Mouse (Mus musculus) heart, embryonic 11.5 days (tissue): ENCODE measurements at regions not wholly inside any gene's neighbourhood (a gene's known extent, or its start where the extent isn't known, plus 50 kb on each side); places are given as distances from the start of the nearest gene placed in this dataset.

Experiments used
- ATAC-seq: fragments of 200-750 bp; cut with Nextera tagmentation; replicated peaks from 2 replicates; pipeline ENCODE4 v1.8.0; 2017; ENCODE audit warnings: moderate library complexity; ENCODE audit not compliant: insufficient number of reproducible peaks, low FRiP score, low TSS enrichment
- H3K27ac ChIP-seq: fragments of 300-500 bp; sonication (generic); 2 replicates; pipeline ENCODE4 v1.5.1; 2014; ENCODE audit warnings: mild to moderate bottlenecking, low read depth, low read length
- H3K27me3 ChIP-seq: fragments of 300-500 bp; sonication (generic); 2 replicates; pipeline ENCODE4 v1.6.1; 2014; ENCODE audit warnings: mild to moderate bottlenecking, low read length, mixed read lengths; ENCODE audit not compliant: control insufficient read depth, insufficient read depth
- H3K36me3 ChIP-seq: fragments of 300-500 bp; sonication (generic); 2 replicates; pipeline ENCODE4 v1.6.1; 2014; ENCODE audit warnings: mild to moderate bottlenecking, low read length, moderate library complexity, mixed read lengths; ENCODE audit not compliant: control insufficient read depth, insufficient read depth
- H3K4me1 ChIP-seq: fragments of 300-500 bp; sonication (generic); 2 replicates; pipeline ENCODE4 v1.6.1; 2014; ENCODE audit warnings: low read length; ENCODE audit not compliant: control insufficient read depth, insufficient read depth
- H3K4me2 ChIP-seq: fragments of 300-500 bp; sonication (generic); 2 replicates; pipeline ENCODE4 v1.6.1; 2014; ENCODE audit warnings: mild to moderate bottlenecking, moderate library complexity
- H3K4me3 ChIP-seq: fragments of 300-500 bp; sonication (generic); 2 replicates; pipeline ENCODE4 v1.5.1; 2014; ENCODE audit warnings: low read depth, low read length
- H3K9ac ChIP-seq: fragments of 300-500 bp; sonication (generic); 2 replicates; pipeline ENCODE4 v1.6.1; 2014; ENCODE audit warnings: mild to moderate bottlenecking, low read depth, low read length, moderate library complexity
- H3K9me3 ChIP-seq: fragments of 300-500 bp; sonication (generic); replicated peaks from 2 replicates; pipeline ENCODE4 v1.6.1; 2016; ENCODE audit warnings: low read length; ENCODE audit not compliant: control insufficient read depth
- WGBS: fragments of 180-500 bp; shearing (Covaris S2); extraction: QIAGEN DNeasy Blood & Tissue Kit; methylation state at CpG from one replicate; pipeline ENCODE4 v1.1.7; 2014; ENCODE audit not compliant: insufficient replicate concordance; 5-methylcytosine and 5-hydroxymethylcytosine counted together

DNA sequence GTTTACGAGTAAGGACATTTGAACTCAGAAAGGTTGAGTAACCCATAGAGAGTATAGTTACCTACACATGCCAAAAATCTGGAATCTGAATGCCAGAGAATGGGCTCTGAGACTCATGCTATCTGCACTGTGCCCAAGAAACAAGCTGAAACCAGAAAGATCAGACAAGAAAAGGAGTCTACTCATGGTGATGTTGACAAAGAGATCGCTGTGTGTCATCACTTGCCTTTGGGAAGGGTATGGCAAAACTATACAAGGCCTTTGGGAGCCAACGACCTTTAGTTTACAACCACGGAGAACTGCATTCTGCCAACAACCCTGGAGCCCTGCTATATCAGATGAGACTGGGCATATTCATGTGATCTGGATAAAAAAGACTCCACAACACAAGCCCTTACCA lies 339.3 kb upstream of the Nfe2l3 start:
- WGBS, result 77% methylated on average over 4 of the region's 4 CpGs
- Histone ChIP-seq H3K36me3 (no peaks in the 10 kb centered on the region), H3K4me2 (no peak overlapping the region), H3K27me3 (no peaks in the 10 kb centered on the region), H3K4me1 (no peaks in the 10 kb centered on the region), H3K4me3 (no peak overlapping the region), H3K9ac (no peak overlapping the region), H3K9me3 (no peaks in the 10 kb centered on the region), H3K27ac (no peak overlapping the region)
- ATAC-seq, result no peak

DNA sequence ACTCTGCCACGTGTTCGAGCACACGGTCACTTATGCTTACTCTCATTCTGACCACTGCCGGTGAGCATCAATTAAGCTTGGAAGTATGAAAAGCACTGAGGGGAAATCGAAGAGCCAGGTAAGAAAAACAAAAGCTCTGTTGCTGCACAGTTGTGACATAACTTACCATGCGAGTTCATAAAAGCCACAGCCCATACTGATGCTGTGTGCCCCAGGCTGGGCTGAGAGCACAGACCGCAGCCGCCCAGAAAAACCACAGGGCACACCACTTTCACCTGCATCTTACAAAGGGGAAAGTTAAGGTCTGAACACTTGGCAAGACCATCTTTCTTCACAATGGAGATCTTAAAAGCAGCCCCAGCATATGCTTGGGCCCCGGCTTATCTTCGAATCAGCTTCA lies 338.2 kb upstream of the Nfe2l3 start:
- Histone ChIP-seq H3K27ac (no peak overlapping the region), H3K9ac (no peak overlapping the region), H3K27me3 (no peaks in the 10 kb centered on the region), H3K4me3 (no peak overlapping the region), H3K4me1 (no peaks in the 10 kb centered on the region), H3K4me2 (no peak overlapping the region), H3K9me3 (no peaks in the 10 kb centered on the region), H3K36me3 (no peaks in the 10 kb centered on the region)
- ATAC-seq, result no peak
- WGBS, result 86% methylated on average over 10 of the region's 10 CpGs

DNA sequence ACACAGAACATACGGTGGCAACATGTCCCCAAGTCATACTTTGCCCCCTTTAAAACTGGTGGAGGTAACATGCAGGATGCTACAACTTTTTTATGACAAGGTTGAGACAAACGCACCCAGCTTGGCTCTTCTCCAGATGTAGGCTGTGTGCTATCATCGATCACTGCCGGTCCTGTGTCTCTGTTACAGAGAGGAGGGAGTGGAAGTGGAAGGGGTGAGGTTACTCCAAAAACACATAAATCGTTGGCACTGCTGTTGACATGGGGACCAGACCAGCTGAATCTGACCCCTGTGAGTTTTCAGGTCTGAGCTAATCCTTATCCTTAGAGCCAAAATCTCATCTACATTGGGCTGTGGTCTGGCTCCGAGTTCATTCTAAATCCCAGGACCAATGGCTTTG lies 335.0 kb upstream of the Nfe2l3 start:
- H3K9me3 ChIP-seq, result no peaks in the 10 kb centered on the region
- no peak overlapping the region for H3K4me3 ChIP-seq
- H3K4me2 ChIP-seq, result no peak overlapping the region
- H3K4me1 ChIP-seq, result no peaks in the 10 kb centered on the region
- H3K9ac ChIP-seq, result no peak overlapping the region
- no peak for ATAC-seq
- no peak overlapping the region for H3K27ac ChIP-seq
- no peaks in the 10 kb centered on the region for H3K36me3 ChIP-seq
- 71% methylated on average over 6 of the region's 6 CpGs for WGBS
- no peaks in the 10 kb centered on the region for H3K27me3 ChIP-seq

DNA sequence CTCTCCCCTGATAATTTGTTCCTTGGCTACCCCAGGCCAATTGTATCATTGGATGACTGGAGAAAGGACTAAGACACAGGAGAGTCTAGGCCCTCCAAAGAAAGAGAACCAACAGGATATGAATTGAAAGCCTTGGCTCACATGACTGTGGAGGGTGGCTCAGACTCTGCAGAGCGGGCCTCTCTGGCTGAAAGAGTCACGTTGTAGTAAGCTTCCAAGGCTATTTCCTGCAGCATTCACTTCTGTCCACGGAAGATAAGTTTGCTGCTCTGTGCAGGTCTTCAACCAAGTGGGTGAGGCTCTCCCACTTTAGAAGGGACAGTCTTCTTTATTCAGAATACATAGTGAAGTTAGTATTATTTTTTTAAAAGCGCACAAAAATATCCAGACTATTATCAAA lies 332.1 kb upstream of the Nfe2l3 start:
- 65% methylated on average over 4 of the region's 4 CpGs for WGBS
- no peaks in the 10 kb centered on the region for H3K36me3 ChIP-seq
- no peaks in the 10 kb centered on the region for H3K9me3 ChIP-seq
- no peaks in the 10 kb centered on the region for H3K27me3 ChIP-seq
- H3K4me1 ChIP-seq, result peaks cover 4% of the 10 kb centered on the region; the same call in 1 of the 2 replicates
- H3K27ac ChIP-seq, result no peak overlapping the region
- no peak overlapping the region for H3K4me3 ChIP-seq
- no peak overlapping the region for H3K9ac ChIP-seq
- H3K4me2 ChIP-seq, result no peak overlapping the region
- ATAC-seq, result no peak

DNA sequence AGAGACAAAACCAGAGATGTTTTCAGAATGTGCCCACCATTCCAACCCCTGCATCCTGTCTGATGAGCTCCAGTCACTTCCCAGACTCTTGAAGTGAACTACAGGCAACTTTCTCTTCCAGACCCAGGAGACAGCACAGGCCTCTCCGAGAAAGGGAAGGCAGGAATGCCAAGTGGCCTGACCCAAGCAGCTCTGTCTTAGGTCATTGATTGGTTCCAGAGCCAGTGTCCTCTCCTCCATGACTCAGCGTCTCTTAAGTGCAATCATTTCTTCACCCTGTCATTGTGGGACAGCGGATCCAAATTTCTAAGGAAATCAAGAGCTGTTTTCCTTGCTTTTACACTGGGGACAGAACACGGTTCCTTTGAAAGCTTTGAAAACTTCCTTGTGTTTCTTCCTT lies 329.2 kb upstream of the Nfe2l3 start:
- no peak for ATAC-seq
- WGBS, result 50% methylated on average over 4 of the region's 4 CpGs

DNA sequence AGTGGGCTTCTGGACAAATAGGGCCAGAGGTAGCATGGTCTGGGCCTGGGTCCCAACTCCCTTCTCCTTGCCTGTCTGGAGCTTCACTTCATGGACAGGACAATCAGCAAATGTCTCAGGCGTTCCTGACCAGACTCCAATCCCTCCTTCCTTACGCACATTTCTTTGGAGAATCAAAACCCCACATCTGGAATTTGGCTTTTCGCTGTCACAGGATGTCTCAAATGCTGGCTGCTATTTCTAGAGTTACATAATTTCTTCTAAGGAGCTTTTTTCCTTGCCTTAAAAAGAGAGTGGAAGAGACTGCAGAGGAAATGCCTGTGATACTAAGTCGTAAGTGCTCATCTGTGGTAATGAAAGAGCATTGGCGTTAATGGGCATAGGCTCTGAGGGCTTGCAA lies 328.1 kb upstream of the Nfe2l3 start:
- Histone ChIP-seq H3K9ac (no peak overlapping the region), H3K27me3 (no peaks in the 10 kb centered on the region), H3K36me3 (no peaks in the 10 kb centered on the region), H3K4me2 (no peak overlapping the region), H3K27ac (no peak overlapping the region), H3K4me3 (no peak overlapping the region), H3K9me3 (no peaks in the 10 kb centered on the region), H3K4me1 (peaks cover 4% of the 10 kb centered on the region; the same call in 1 of the 2 replicates)
- 82% methylated on average over 5 of the region's 5 CpGs for WGBS
- ATAC-seq, result no peak

More for the DNA sequence above, 329.2 kb upstream of the Nfe2l3 start:
- Histone ChIP-seq H3K9me3 (no peaks in the 10 kb centered on the region), H3K4me2 (no peak overlapping the region), H3K9ac (no peak overlapping the region), H3K4me1 (peaks cover 4% of the 10 kb centered on the region; the same call in 1 of the 2 replicates), H3K27ac (no peak overlapping the region), H3K27me3 (no peaks in the 10 kb centered on the region), H3K4me3 (no peak overlapping the region), H3K36me3 (no peaks in the 10 kb centered on the region)

DNA sequence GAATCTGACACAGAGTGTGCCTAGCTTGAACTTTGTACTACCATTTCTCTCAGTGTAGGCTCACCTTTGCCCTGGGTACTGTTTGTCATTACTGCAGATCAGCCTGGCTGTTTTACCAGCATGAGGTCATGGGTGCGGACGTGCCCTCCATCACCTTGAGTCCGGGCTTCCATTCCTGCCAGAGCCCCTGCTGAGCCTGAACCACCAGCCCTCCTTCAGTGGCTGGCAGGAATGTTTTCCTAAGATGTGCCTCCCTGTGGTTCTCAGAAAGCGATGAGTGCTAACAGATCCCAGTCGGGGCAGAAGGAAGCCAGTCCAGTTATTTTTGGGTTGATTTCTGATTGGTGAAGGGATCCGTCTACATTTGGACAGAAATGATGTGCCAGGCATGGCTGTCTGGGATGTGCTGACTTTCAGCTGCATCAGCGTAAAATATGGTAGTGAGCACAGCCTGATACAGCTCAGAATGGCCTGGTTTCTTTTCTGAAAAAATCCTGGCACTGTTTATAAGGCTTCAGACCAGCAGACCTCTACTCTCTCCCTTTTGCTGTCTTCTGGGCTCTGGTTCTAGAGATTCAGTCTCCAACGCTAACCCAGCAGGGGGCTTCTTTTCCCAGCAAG lies 324.0 kb upstream of the Nfe2l3 start:
- peak overlapping the region; percentile 2; the same call in 1 of the 2 replicates for H3K9ac ChIP-seq

DNA sequence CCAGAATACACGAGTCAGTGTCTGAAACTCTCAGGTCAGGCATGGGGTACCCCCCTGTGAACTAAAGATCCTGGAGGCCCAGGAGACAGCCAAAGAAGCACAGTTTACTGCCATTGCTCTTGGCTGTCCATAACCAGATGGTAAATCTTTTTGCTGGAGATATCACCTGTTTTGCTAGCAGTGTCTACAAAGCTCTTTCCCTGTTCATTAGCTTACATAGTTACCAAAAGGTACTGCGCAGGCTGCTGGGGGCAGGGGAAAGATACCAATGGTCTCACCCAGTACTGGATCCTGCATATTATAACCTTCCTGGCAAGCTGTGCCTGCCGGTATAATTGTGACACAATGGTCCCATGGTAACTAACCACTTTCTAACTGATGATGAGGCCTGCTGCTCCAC lies 321.9 kb upstream of the Nfe2l3 start:
- 86% methylated on average over 3 of the region's 3 CpGs for WGBS
- H3K4me3 ChIP-seq, result no peak overlapping the region

More for the DNA sequence above, 324.0 kb upstream of the Nfe2l3 start:
- H3K27ac ChIP-seq, result peak overlapping the region; percentile 59
- 12% methylated on average over 8 of the region's 8 CpGs for WGBS
- H3K27me3 ChIP-seq, result no peaks in the 10 kb centered on the region
- H3K9me3 ChIP-seq, result no peaks in the 10 kb centered on the region
- no peak overlapping the region for H3K4me2 ChIP-seq
- no peak overlapping the region for H3K4me3 ChIP-seq
- no peak for ATAC-seq
- H3K36me3 ChIP-seq, result no peaks in the 10 kb centered on the region
- no peaks in the 10 kb centered on the region; the same call in 1 of the 2 replicates for H3K4me1 ChIP-seq

DNA sequence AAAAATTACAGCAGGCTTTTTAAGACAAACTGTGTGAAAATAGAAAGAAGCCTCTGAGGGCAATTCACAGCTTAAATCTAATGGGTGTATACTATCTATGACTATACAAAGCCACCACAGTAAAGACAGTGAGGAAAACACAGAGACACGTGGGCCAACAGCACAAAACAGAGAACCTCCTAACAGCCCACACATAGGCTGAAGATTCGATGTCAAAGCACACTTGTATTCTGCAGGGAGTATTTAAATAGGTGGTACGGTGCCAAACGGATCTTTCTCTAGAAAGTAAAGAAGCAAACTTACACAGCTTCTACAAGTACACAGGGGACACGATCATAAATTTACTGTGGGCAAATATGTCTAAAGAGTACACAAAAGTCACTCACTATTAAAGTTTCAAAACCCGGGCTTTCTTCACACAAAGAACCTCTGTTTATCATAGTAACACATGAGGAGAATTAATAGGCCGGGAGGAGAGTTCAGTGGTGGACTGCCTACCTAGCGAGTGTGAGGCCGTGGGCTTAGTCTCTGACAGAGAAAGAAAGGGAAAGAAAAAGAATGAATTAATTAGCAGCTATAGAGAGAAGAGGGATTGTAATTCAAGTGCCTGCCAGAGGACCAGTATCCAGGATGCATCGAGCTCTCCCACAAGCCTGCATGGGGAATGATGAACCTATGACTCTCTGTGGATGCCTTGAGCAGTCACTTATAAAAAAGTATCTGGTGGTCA lies 317.7 kb upstream of the Nfe2l3 start:
- Histone ChIP-seq H3K4me1 (peaks cover 4% of the 10 kb centered on the region), H3K9ac (no peak overlapping the region), H3K27me3 (no peaks in the 10 kb centered on the region), H3K36me3 (no peaks in the 10 kb centered on the region), H3K4me3 (no peak overlapping the region), H3K9me3 (no peaks in the 10 kb centered on the region), H3K27ac (no peak overlapping the region), H3K4me2 (no peak overlapping the region)
- 75% methylated on average over 10 of the region's 10 CpGs for WGBS
- no peak for ATAC-seq

More for the DNA sequence above, 321.9 kb upstream of the Nfe2l3 start:
- H3K27ac ChIP-seq, result no peak overlapping the region
- ATAC-seq, result no peak
- no peaks in the 10 kb centered on the region for H3K36me3 ChIP-seq
- no peaks in the 10 kb centered on the region for H3K27me3 ChIP-seq
- no peak overlapping the region for H3K9ac ChIP-seq
- H3K4me1 ChIP-seq, result no peaks in the 10 kb centered on the region; the same call in 1 of the 2 replicates
- H3K9me3 ChIP-seq, result no peaks in the 10 kb centered on the region
- H3K4me2 ChIP-seq, result no peak overlapping the region
